Mouse (Mus musculus) mouse trophoblast stem cell (cell line): ENCODE results near the gene Lhfpl3.

Source experiments
- in situ Hi-C, 2 experiments: fragments of 300-500 bp; cut with MseI, MboI; formaldehyde crosslinking; loops; 2 replicates in 1 of 2; 3 replicates in 1 of 2; pipeline ENCODE4 v1.15.1; 2025

Gene Lhfpl3

DNA sequence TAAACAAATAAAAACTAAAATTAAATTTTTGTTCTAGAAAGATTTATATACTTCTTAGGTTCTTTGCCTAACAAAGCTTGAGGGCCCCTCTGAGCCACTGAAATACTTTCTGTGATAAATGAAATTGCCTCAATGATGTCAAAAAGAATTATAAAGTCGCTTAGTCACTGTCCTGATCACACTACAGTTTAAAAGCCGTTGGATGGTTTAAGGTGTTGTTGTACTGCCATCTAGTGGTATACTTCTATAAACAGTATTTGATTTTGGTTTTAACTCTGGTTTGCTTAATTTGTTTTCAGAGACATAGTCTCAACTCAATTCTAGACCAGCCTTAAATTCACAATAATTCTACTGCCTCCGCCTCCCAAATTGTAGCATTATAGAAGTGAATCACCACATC, 539.0 kb downstream of the Lhfpl3 start:
- in situ Hi-C loops, result no loop called here

DNA sequence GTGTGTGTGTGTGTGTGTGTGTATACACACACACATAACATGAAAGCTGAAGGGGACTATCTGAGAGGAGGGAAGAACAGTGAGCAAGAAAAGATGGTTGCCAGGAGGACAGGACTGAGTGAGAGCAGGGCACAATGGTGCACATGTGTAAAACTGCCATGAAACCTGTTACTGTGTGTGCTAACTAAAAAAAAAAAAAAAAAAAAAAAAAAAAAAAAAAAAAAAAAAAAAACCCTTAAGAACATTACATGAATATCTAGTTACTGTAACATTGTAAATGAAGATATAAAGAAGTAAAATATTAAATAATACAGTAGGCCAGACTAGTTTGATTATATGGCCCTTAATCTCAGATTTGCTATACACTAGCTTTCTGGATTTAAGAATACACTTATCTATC, 543.3 kb downstream of the Lhfpl3 start:
- in situ Hi-C loops, result no loop called here
